Mouse (Mus musculus) MEL (cell line): ENCODE data around the gene Slc4a10.

ENCODE experiments used
- CHD2 ChIP-seq: IDR thresholded peaks from 2 replicates; pipeline ENCODE4 v1.6.1; 2011; ENCODE audit warnings: low read length, improper control_type of control experiment
- CTCF ChIP-seq, 3 experiments: IDR thresholded peaks in 2 of 3; conservative IDR thresholded peaks in 1 of 3; 2 replicates each; pipeline ENCODE4 v1.5.1; 2011 to 2012; ENCODE audit warnings: low read length in 3 of 3, low read depth in 2 of 3, mild to moderate bottlenecking in 2 of 3, improper control_type of control experiment in 1 of 3, inconsistent platforms in 1 of 3, mixed read lengths in 1 of 3, moderate library complexity in 1 of 3; ENCODE audit not compliant: control insufficient read depth in 1 of 3, insufficient read depth in 1 of 3, poor library complexity in 1 of 3, severe bottlenecking in 1 of 3
- EP300 ChIP-seq, 2 experiments: IDR thresholded peaks; 2 replicates each; pipeline ENCODE4 v1.6.1; 2011; ENCODE audit warnings: improper control_type of control experiment in 2 of 2, low read length in 2 of 2, low read depth in 1 of 2, mild to moderate bottlenecking in 1 of 2
- JUND ChIP-seq: IDR thresholded peaks from 2 replicates; pipeline ENCODE4 v1.6.1; 2011; ENCODE audit warnings: low read depth, mild to moderate bottlenecking, improper control_type of control experiment, low read length
- MAX ChIP-seq: IDR thresholded peaks from 2 replicates; pipeline ENCODE4 v1.6.1; 2011; ENCODE audit warnings: low read length, improper control_type of control experiment
- MXI1 ChIP-seq: IDR thresholded peaks from 2 replicates; pipeline ENCODE4 v1.6.1; 2011; ENCODE audit warnings: mild to moderate bottlenecking, low read depth, low read length, improper control_type of control experiment
- POLR2A ChIP-seq, 2 experiments: IDR thresholded peaks; 2 replicates each; pipeline ENCODE4 v1.6.1; 2011 to 2012; ENCODE audit warnings: low read length in 2 of 2, mild to moderate bottlenecking in 2 of 2, control low read depth in 1 of 2, improper control_type of control experiment in 1 of 2, low read depth in 1 of 2, moderate library complexity in 1 of 2; ENCODE audit not compliant: control insufficient read depth in 1 of 2, insufficient read depth in 1 of 2, poor library complexity in 1 of 2
- RAD21 ChIP-seq: IDR thresholded peaks from 2 replicates; pipeline ENCODE4 v1.6.1; 2011; ENCODE audit warnings: mild to moderate bottlenecking, low read depth, low read length, improper control_type of control experiment
- SIN3A ChIP-seq: IDR thresholded peaks from 2 replicates; pipeline ENCODE4 v1.6.1; 2012; ENCODE audit warnings: low read length, improper control_type of control experiment, inconsistent platforms
- SMC3 ChIP-seq: IDR thresholded peaks from 2 replicates; pipeline ENCODE4 v1.6.1; 2011; ENCODE audit warnings: low read depth, low read length, improper control_type of control experiment
- ZC3H11A ChIP-seq: IDR thresholded peaks from 2 replicates; pipeline ENCODE4 v1.6.1; 2012; ENCODE audit warnings: low read depth, mild to moderate bottlenecking, inconsistent platforms, low read length, improper control_type of control experiment
- ZMIZ1 ChIP-seq: IDR thresholded peaks from 2 replicates; pipeline ENCODE4 v1.6.1; 2012; ENCODE audit warnings: low read depth, mild to moderate bottlenecking, inconsistent platforms, low read length, improper control_type of control experiment, moderate library complexity

GRCm38 (mm10) chr2:62285026-62285425, 238.8 kb downstream of the Slc4a10 start:
- TF ChIP-seq SIN3A (peak; percentile 46; the same call in 1 of the 2 replicates), CTCF (IDR thresholded peaks at IDR 0.05 in 2 of 3, conservative IDR thresholded peaks at IDR 0.05 in 1 of 3; ENCODE audit: control insufficient read depth in 1 of 3, insufficient read depth in 1 of 3, low read depth in 2 of 3, low read length in 3 of 3, poor library complexity in 1 of 3, severe bottlenecking in 1 of 3) (no peak; a peak in 1 of 6 replicates), CHD2 (no peak), ZC3H11A (no peak), SMC3 (0 out of 2 replicates have a peak, but pooled peaks have one; percentile 19), RAD21 (no peak), JUND (no peak), POLR2A (IDR thresholded peaks at IDR 0.05; ENCODE audit: control insufficient read depth in 1 of 2, insufficient read depth in 1 of 2, low read depth in 1 of 2, low read length in 2 of 2, poor library complexity in 1 of 2) (no peak), MAX (no peak), MXI1 (no peak), ZMIZ1 (no peak), EP300 (IDR thresholded peaks at IDR 0.05; ENCODE audit: low read depth in 1 of 2, low read length in 2 of 2) (peak; percentile 68 to 85)
